21 mouse cellular contexts compared by ENCODE assay signal in the genomic region with DNA sequence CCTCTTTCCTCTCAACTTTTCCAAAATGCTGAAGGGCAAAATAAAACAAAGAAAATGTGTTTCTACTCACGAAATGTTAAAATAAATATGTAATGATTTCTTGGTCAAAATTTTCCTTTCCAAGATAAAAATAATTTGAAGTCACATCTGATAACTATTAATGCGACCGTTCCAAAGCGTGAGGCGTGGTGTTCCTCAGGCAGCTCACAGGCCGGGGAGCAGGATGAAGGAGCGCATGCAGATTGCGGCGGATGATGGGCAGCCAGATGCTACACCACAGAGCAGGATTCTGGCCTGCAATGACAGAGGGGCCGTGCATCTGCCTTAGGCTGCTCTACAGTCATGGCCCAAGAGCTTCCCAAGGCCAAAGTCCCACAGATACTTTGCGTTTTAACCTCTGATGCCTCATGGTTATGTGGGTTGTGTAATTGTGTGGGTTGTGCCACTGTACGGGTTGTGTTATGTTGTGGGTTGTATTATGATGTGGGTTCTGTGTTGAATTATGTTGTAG.
A peak's percentile ranks its signal among the peaks of the same experiment; 100 is the strongest.
DNase-seq lines count a peak whose midpoint lies in the region; ATAC-seq lines count a peak whose summit lies in the region.
"Had no signal": no experiment of that assay in that cellular context is flagged by ENCODE, and none has a peak within 500 bp of the region (broad histone marks: within the 10 kb centered on the region; RNA-seq: fewer than 3 reads in every experiment).

No protein-coding gene starts in this region.

- WGBS in embryonic facial prominence, embryonic 12.5 days, result 51% methylated on average over 12 of the region's 12 CpGs

- intact Hi-C loops in gastrocnemius, postnatal 36 days (cut with DNase I), result no loop called here

- H3K4me1 ChIP-seq in embryonic facial prominence, embryonic 12.5 days, result peaks cover 27% of the 10 kb centered on the region
- H3K4me1 ChIP-seq: heart, embryonic 15.5 days had no signal

- H3K36me3 ChIP-seq in embryonic facial prominence, embryonic 12.5 days, result no peaks in the 10 kb centered on the region
- H3K36me3 ChIP-seq: heart, embryonic 15.5 days had no signal

- H3K27me3 ChIP-seq in embryonic facial prominence, embryonic 12.5 days, result no peaks in the 10 kb centered on the region
- H3K27me3 ChIP-seq: heart, embryonic 15.5 days had no signal

- peak; percentile 31 for DNase-seq in gastrocnemius, adult 18-20 months (ENCODE audit: low spot score)
- DNase-seq in gastrocnemius, postnatal 36 days, result no peak
- peak; percentile 48 for DNase-seq in kidney, postnatal 10 days
- no peak for DNase-seq in kidney, postnatal 14 days
- DNase-seq in skeletal muscle tissue, adult 2 months (ENCODE audit: low read depth, low spot score), result peak; percentile 55
- no peak for DNase-seq in cerebellum, adult 9-10 months
- DNase-seq in right cerebral cortex, postnatal 36 days (ENCODE audit: low spot score in 2 of 2), result no peak
- DNase-seq: adrenal gland, postnatal 14 days; cerebellum, postnatal 10 days; forebrain, postnatal 0 days; left cerebral cortex, postnatal 4 days; lung, adult 18-20 months; lung, postnatal 14 days; right cerebral cortex, postnatal 14 days; thymus, postnatal 25 days had no signal

- H3K27ac ChIP-seq in embryonic facial prominence, embryonic 12.5 days, result peak overlapping the region; percentile 59
- H3K27ac ChIP-seq: heart, embryonic 15.5 days; hindbrain, postnatal 0 days had no signal

- no peak overlapping the region for H3K4me3 ChIP-seq in embryonic facial prominence, embryonic 12.5 days
- H3K4me3 ChIP-seq: heart, embryonic 15.5 days had no signal

- H3K9me3 ChIP-seq in embryonic facial prominence, embryonic 12.5 days, result no peaks in the 10 kb centered on the region
- H3K9me3 ChIP-seq: heart, embryonic 15.5 days had no signal

- no peak overlapping the region for H3K4me2 ChIP-seq in embryonic facial prominence, embryonic 12.5 days (replicated peaks)
- H3K4me2 ChIP-seq: heart, embryonic 15.5 days; liver, embryonic 11.5 days had no signal

- no peak for ATAC-seq in embryonic facial prominence, embryonic 12.5 days (ENCODE audit: insufficient number of reproducible peaks, insufficient read depth, low FRiP score, low TSS enrichment)
- ATAC-seq: activated CD4-positive, CD25-positive, alpha-beta regulatory T cell, adult 4 months; CD4-positive, CD25-positive, alpha-beta regulatory T cell, adult 4 months; forebrain, postnatal 0 days; hindbrain, postnatal 0 days had no signal

- no peak overlapping the region for H3K9ac ChIP-seq in embryonic facial prominence, embryonic 12.5 days
- H3K9ac ChIP-seq: forebrain, postnatal 0 days; heart, embryonic 15.5 days had no signal

Comparison
In these comparisons a context has a peak if more than half of its experiments do, and no peak if none do; other contexts are left out.
1. DNase-seq: peak in gastrocnemius, adult 18-20 months (single experiment), kidney, postnatal 10 days (single experiment) and skeletal muscle tissue, adult 2 months (single experiment); none in gastrocnemius, postnatal 36 days (0 of 2), kidney, postnatal 14 days (single experiment), cerebellum, adult 9-10 months (single experiment) and right cerebral cortex, postnatal 36 days (0 of 2).